Mouse (Mus musculus) kidney, embryonic 14.5 days (tissue): Measurements from ENCODE around the gene Trim14. TPM values are rescaled to one million over a fixed set of nuclear protein-coding genes. Genes with fewer than 3 reads are reported as not detected.

Experiments used
- ATAC-seq: fragments of 200-750 bp; cut with Nextera tagmentation; 2 replicates; pipeline ENCODE4 v1.8.0; 2017; ENCODE audit warnings: moderate number of reproducible peaks, mild to moderate bottlenecking, moderate TSS enrichment, moderate library complexity; ENCODE audit not compliant: low FRiP score, low TSS enrichment
- H3K27ac ChIP-seq: fragments of 300-500 bp; sonication (generic); 2 replicates; pipeline ENCODE4 v1.5.1; 2014; ENCODE audit warnings: low read depth, mild to moderate bottlenecking, low read length, moderate library complexity, mixed read lengths
- H3K27me3 ChIP-seq: fragments of 300-500 bp; sonication (generic); 2 replicates; pipeline ENCODE4 v1.6.1; 2014; ENCODE audit warnings: mild to moderate bottlenecking, low read length; ENCODE audit not compliant: control insufficient read depth, insufficient read depth
- H3K36me3 ChIP-seq: fragments of 300-500 bp; sonication (generic); 2 replicates; pipeline ENCODE4 v1.6.1; 2014; ENCODE audit warnings: low read length, mixed read lengths; ENCODE audit not compliant: control insufficient read depth, insufficient read depth
- H3K4me1 ChIP-seq: fragments of 300-500 bp; sonication (generic); 2 replicates; pipeline ENCODE4 v1.6.1; 2014; ENCODE audit warnings: low read length, mixed read lengths; ENCODE audit not compliant: control insufficient read depth, insufficient read depth
- H3K4me2 ChIP-seq: fragments of 300-500 bp; sonication (generic); replicated peaks from 2 replicates; pipeline ENCODE4 v1.6.1; 2014; ENCODE audit warnings: low read depth, mild to moderate bottlenecking, low read length
- H3K4me3 ChIP-seq: fragments of 300-500 bp; sonication (generic); 2 replicates; pipeline ENCODE4 v1.5.1; 2014; ENCODE audit warnings: mild to moderate bottlenecking, low read length
- H3K9ac ChIP-seq: fragments of 300-500 bp; sonication (generic); 2 replicates; pipeline ENCODE4 v1.6.1; 2014; ENCODE audit warnings: low read depth, mild to moderate bottlenecking, low read length, moderate library complexity
- H3K9me3 ChIP-seq: fragments of 300-500 bp; sonication (generic); 2 replicates; pipeline ENCODE4 v1.6.1; 2016; ENCODE audit warnings: low read length; ENCODE audit not compliant: control insufficient read depth
- WGBS: fragments of 180-500 bp; shearing (Covaris S2); extraction: QIAGEN DNeasy Blood & Tissue Kit; methylation state at CpG from one replicate; pipeline ENCODE4 v1.1.7; 2014; 5-methylcytosine and 5-hydroxymethylcytosine counted together
- polyA plus RNA-seq: library from polyadenylated mRNA; unstranded; fragments of >200 nt; fragmentation: Nextera tagmentation; extraction: Ambion mirVana; gene quantifications from 2 replicates; pipeline ENCODE4 v1.2.1, GENCODE M21; 2014

The Trim14 gene
- polyA plus RNA-seq, 1 experiment from 2014 or later, result 1.4 TPM

DNA sequence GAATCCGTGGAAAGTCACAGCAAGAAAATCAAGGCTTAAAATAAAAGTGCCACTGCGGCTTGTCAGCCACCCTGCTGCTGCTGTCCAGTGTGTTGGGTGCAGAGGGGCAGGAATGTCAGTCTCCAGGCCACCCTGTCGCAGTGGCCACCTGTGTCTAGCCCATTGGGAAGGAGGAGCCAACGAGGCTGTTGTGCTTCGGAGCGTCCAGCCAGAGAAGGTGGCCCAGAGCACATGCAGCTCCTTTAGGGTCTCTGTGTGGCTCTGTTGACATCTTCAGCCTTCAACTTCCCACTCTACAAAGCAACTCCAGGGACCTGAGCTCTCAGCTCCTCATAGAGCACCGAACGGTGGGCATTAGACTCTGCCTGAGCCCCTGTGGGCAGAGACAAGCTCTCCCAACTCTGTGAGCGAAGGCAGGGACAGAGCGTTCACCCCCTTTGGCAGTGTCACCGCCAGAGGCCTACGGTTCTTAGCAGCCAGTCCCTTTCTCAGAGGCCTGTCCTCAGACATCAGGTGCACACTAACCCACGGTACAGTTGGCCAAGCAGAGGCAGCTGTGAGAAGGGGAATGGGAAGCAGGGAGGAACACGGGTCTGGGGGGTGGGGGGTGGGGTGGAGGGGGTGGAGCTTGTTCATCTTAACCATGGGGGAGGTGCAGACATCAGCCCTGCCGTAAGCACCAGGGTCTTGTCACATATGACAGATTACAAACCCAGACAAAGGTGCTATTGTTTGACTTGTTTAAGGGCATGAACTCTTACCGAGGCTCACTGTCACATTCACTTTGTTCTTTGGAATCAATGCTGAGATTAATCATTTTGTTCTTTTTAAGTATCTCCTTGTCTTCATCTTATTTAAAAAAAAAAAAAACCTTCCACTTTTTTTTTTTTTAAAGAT lies 33.1 kb downstream of the Trim14 start:
- Histone ChIP-seq H3K27me3 (peaks cover 5% of the 10 kb centered on the region; the same call in 1 of the 2 replicates), H3K4me3 (no peak overlapping the region), H3K4me2 (no peak overlapping the region), H3K27ac (no peak overlapping the region), H3K9me3 (no peaks in the 10 kb centered on the region), H3K36me3 (peaks cover 45% of the 10 kb centered on the region), H3K4me1 (peaks cover 3% of the 10 kb centered on the region; the same call in 1 of the 2 replicates), H3K9ac (no peak overlapping the region)
- 78% methylated on average over 16 of the region's 16 CpGs for WGBS
- no peak for ATAC-seq

DNA sequence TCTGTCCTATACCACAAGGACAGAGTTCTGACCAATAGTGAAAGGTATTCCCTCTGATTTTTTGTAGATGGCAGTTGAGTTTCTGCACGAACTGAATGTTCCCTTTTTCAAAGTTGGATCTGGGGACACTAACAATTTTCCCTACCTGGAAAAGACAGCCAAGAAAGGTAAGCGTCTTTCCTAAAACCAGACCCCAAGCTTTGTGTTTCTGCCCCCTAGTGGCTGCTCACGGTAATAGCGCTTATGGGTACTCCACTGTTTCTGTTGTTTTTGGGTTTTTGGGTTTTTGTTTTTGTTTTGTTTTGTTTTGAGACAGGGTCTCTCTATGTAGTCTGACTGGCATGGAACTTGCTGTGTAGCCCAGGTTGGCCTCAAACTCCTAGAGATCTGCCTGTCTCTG lies 37.0 kb downstream of the Trim14 start:
- WGBS, result 20% methylated on average over 4 of the region's 4 CpGs
- H3K4me2 ChIP-seq, result no peak overlapping the region
- no peak overlapping the region for H3K27ac ChIP-seq
- H3K4me3 ChIP-seq, result no peak overlapping the region
- H3K27me3 ChIP-seq, result no peaks in the 10 kb centered on the region
- ATAC-seq, result no peak
- H3K4me1 ChIP-seq, result no peaks in the 10 kb centered on the region
- H3K36me3 ChIP-seq, result peaks cover 62% of the 10 kb centered on the region
- no peaks in the 10 kb centered on the region for H3K9me3 ChIP-seq
- no peak overlapping the region for H3K9ac ChIP-seq

DNA sequence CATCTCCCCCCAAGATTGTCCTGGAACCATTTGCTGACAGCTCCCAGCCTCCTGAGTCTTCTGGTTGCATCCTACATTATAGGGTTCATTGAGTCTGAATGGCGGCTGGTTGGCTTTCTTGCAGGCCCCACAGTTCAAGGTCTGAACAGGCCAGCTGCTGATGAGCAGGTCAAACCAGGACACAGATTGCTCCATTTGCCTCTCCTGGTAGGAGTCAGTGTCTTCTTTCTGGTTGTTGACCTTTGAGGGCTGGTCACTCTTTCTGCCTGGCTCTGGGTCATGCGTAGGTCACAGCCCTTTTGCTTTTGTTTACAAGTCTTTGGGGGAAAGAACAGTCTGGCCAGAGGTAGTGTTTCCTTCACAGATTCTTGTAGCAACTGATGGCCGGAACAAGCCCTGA lies 37.4 kb downstream of the Trim14 start:
- H3K27ac ChIP-seq, result no peak overlapping the region
- H3K4me1 ChIP-seq, result no peaks in the 10 kb centered on the region
- ATAC-seq, result no peak
- no peaks in the 10 kb centered on the region for H3K9me3 ChIP-seq
- no peaks in the 10 kb centered on the region for H3K27me3 ChIP-seq
- H3K36me3 ChIP-seq, result peaks cover 62% of the 10 kb centered on the region
- H3K4me3 ChIP-seq, result no peak overlapping the region
- H3K9ac ChIP-seq, result no peak overlapping the region
- WGBS, result 60% methylated on average over 3 of the region's 3 CpGs
- H3K4me2 ChIP-seq, result no peak overlapping the region

GRCm38 (mm10) chr4:46497286-46497892 lies 38.6 kb downstream of the Trim14 start:
- ATAC-seq, result peak; percentile 63; the same call in 1 of the 2 replicates
- Histone ChIP-seq H3K27ac (no peak overlapping the region), H3K4me1 (no peaks in the 10 kb centered on the region), H3K27me3 (no peaks in the 10 kb centered on the region), H3K9ac (no peak overlapping the region), H3K36me3 (peaks cover 65% of the 10 kb centered on the region), H3K4me3 (no peak overlapping the region), H3K4me2 (no peak overlapping the region), H3K9me3 (no peaks in the 10 kb centered on the region)
- 44% methylated on average over 4 of the region's 4 CpGs for WGBS

DNA sequence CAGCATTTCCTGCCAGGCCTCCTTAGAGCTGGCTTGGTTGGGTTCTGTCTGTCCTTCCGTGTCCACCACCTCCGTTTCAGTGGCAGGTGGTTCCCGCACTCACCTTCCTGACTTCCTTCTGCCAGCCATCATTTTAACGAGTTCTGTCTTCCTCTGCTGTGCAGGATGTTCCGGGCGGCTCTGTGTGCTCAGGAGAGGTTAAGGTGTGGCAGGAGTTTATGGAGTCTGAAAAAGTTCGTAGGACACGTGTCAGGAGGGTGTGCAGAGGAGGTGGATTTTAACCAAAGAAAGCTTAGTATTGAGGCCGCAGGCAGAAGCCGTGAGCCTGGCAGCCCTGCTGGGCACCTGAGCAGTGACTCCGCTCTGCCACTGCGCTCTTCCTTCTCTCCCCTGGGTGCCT lies 40.4 kb downstream of the Trim14 start:
- H3K27ac ChIP-seq, result no peak overlapping the region
- no peaks in the 10 kb centered on the region for H3K4me1 ChIP-seq
- peaks cover 47% of the 10 kb centered on the region for H3K36me3 ChIP-seq
- no peak overlapping the region for H3K4me2 ChIP-seq
- no peak for ATAC-seq
- no peaks in the 10 kb centered on the region for H3K27me3 ChIP-seq
- H3K4me3 ChIP-seq, result no peak overlapping the region
- H3K9me3 ChIP-seq, result no peaks in the 10 kb centered on the region
- H3K9ac ChIP-seq, result no peak overlapping the region
- WGBS, result 58% methylated on average over 12 of the region's 12 CpGs

- no peak overlapping the region for H3K4me2 ChIP-seq
- peaks cover 33% of the 10 kb centered on the region for H3K36me3 ChIP-seq
- no peaks in the 10 kb centered on the region for H3K4me1 ChIP-seq
- WGBS, result 98% methylated on average over 6 of the region's 6 CpGs
- no peak overlapping the region for H3K9ac ChIP-seq
- H3K4me3 ChIP-seq, result no peak overlapping the region
- ATAC-seq, result no peak
- no peaks in the 10 kb centered on the region for H3K27me3 ChIP-seq
- no peaks in the 10 kb centered on the region for H3K9me3 ChIP-seq
- no peak overlapping the region for H3K27ac ChIP-seq
These were observed 42.9 kb downstream of the Trim14 start for GRCm38 (mm10) chr4:46493071-46493470.

DNA sequence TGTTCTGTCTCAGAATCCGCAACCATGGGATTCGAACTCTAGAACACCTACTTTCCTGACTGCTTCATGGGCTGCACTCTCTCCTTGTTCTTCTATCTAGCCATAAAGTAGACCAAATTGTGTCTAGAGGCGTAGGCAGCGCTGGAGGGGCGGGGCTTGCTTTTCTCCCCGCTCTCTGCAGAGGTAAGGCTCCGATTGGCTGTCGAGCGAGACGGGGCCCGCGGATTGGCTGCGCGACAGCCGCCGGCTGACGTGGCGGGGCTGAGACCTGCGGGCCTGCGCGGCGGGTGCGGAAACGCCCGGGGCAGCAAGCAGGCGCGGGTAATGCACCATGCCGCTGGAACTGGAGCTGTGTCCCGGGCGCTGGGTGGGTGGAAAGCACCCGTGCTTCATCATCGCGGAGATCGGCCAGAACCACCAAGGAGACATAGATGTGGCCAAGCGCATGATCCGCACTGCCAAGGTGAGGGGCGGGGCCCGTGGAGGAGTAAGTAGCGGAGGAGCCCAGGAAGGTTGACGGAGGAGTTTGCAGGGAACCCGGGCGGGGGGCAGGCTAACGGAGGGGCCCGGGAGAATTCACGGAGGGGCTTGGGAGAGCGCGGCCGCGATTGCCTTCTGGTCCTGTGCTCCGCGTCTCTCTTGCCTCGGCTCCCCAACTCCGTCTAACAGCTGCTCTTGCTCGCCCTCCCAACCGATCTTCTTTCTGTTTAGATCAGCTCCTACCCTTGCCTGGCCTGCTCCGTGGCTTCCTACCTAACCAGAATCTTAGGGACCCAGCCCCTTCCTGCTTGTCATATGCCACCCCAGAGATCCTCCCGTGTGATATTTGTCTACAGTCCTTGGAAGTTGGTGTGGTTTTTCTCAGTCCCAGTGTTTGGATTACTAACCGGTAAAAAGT lies 46.7 kb downstream of the Trim14 start, which contains the start of gene Nans:
Nans (plus strand) TSS at position 221 of the 898 bp plus-strand sequence.
- no peaks in the 10 kb centered on the region for H3K27me3 ChIP-seq
- under 1% methylated on average over 58 of the region's 58 CpGs for WGBS
- ATAC-seq, result peak; percentile 97

DNA sequence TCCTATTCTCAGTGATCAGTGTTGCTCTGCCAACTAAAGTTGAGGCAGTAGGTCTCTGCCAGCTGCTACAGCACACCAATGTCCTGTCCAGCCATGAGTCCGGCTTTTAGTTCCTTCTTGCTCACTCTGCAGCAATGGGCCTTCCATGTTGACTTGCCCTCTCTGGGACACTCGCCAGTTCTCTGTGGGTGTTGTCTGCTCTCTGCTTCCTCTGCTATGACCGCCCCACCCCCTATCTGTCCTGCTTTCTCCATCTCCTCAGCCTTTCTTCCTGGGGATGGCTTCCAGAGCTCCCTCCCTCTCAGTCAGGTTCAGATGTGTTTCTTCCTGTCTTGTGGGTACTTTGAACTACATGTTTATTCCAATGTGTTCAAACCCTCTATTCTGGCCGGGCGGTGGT lies 48.6 kb downstream of the Trim14 start:
- no peak overlapping the region for H3K9ac ChIP-seq
- H3K9me3 ChIP-seq, result no peaks in the 10 kb centered on the region
- 89% methylated on average over 5 of the region's 5 CpGs for WGBS
- no peaks in the 10 kb centered on the region for H3K36me3 ChIP-seq
- no peak overlapping the region for H3K4me2 ChIP-seq
- no peak for ATAC-seq
- H3K4me1 ChIP-seq, result peaks cover 8% of the 10 kb centered on the region; the same call in 1 of the 2 replicates
- no peaks in the 10 kb centered on the region for H3K27me3 ChIP-seq
- no peak overlapping the region for H3K27ac ChIP-seq
- no peak overlapping the region for H3K4me3 ChIP-seq

More for the DNA sequence above, 46.7 kb downstream of the Trim14 start, which contains the start of gene Nans:
- Histone ChIP-seq H3K9me3 (no peaks in the 10 kb centered on the region), H3K4me2 (peak within 1 kb of the TSS; percentile 87), H3K27ac (peak within 1 kb of the TSS; percentile 51), H3K36me3 (peaks cover 17% of the 10 kb centered on the region), H3K9ac (peak within 1 kb of the TSS; percentile 80), H3K4me3 (peak within 1 kb of the TSS; percentile 85), H3K4me1 (peaks cover 8% of the 10 kb centered on the region; the same call in 1 of the 2 replicates)
